Mouse (Mus musculus): ENCODE measurements around the gene Rfc5.
A peak's percentile ranks its signal among the peaks of the same experiment; 100 is the strongest.
"Not testable (repeated sequence)": the region's sequence is repeated elsewhere in the genome, so short reads cannot be mapped to it uniquely, and the experiment has no call there.

Rfc5 gene

DNA sequence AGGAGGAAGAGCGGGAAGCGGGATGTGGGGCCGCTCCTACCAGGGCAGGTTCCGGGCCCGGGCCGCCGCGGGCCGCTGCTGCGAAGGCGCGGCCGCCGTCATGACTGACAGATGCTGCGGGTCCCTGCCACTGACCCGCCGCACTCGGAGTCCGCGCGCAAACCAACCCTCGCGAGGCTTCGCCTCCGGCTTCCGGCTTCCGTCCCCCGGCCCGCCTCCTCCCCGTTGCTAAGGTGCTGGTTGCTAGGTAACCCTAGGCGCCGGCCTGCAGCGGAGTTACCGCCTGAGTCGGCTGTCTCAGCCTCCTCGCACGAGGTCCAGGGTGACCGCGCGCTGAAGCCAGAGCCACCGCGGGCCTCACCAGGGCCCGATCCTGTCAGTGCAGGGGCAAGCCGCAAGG, at the start of gene Rfc5:
Gene Rfc5 (minus strand): TSS at position 171 of the 400 bp plus-strand sequence.
- peak; percentile 87 to 95 for DNase-seq (ENCODE audit: low spot score in 2 of 2)

DNA sequence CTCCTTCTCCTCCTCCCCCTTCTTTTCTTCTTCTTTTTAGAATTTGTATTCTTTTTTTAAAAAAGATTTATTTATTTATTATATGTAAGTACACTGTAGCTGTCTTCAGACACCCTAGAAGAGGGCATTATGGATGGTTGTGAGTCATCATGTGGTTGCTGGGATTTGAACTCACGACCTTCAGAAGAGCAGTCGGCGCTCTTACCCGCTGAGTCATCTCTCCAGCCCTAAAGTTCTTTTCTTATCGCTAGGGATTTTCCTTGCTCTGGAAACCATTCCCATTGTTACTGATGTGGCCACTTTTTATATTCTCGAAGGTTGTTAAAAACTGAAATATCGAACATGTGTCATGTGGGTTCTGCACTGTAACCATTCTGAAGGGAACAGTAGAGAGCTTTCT, 44.7 kb upstream of the Rfc5 start:
- DNase-seq (ENCODE audit: low spot score in 2 of 2), result not testable (repeated sequence)

DNA sequence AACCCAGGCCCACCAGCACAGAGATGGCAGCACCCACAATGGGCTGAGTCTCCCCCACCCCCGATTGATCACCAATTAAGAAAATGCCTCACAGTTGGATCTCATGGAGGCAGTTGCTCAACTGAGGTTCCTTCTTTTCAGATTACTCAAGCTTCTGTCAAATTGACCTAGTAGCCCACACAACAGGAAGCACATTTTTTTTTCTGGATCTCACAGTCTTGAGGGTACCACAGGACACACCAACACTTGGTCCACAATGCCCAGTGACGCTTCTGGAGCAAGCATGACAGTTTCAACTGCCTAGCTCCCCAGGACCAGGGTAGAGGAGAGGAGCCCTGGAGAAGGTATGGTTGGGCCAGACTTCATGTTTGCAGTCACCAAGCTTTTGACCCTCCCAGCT, 28.6 kb upstream of the Rfc5 start:
- DNase-seq (ENCODE audit: low spot score in 2 of 2), result no peak

DNA sequence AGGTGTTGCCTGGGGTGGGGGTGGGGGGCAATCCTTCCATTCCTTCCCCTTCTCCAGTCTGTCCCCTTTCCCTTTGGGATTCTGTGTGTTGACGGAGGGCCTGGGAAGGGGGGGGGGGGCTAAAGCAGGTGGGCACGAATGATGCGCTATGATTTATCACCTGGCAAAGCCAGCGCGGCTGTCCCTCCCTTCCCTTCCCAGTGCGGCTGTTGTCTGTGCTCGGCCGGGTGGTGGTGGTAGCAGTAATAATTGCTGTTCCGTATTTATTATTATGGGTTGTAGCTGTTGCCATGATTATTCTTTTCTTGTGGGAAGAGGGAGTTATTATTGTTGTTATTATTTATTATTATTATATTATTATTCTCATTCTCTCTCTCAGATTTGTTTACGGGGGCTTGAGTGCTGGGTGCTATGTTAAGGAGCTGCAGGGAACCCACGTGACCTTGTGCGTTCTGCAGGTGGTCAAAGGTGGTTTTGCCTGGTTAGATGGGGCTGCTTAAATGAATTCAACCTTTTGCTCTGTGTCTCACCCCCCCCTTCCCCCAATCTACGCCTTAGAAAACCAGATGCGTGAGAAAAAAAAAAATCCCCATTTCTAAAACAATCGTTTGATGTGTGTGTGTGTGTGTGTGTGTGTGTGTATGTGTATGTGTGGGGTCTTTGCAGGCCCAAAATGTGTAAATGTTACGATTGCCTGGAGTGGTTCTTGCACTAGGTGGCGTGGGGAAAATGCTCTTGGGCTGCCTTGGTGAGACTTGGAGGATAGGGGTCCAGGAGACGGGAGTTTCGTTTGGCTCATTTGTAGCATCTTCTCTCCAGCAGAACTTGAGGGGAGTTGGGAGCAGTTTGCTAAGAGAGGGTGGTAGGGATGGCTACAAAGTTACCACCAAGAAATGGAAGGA, 26.4 kb upstream of the Rfc5 start:
- no peak for DNase-seq (ENCODE audit: low spot score in 2 of 2)

DNA sequence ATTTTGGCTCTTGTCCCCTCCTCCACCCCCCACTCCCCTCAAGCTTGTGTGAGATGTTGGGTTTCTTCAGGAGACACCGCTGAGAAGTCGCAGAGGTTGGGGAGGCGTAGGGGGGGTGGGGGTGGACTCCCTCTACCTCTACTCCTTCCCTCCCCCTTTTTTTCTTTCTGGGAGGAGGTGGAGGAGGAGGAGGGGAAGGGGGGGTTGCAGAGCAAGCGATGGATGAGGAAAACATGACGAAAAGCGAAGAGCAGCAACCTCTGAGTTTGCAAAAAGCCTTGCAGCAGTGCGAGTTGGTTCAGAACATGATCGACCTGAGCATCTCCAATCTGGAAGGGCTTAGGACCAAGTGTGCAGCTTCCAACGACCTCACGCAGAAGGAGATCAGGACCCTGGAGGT, 25.8 kb upstream of the Rfc5 start:
- no peak for DNase-seq (ENCODE audit: low spot score in 2 of 2)

DNA sequence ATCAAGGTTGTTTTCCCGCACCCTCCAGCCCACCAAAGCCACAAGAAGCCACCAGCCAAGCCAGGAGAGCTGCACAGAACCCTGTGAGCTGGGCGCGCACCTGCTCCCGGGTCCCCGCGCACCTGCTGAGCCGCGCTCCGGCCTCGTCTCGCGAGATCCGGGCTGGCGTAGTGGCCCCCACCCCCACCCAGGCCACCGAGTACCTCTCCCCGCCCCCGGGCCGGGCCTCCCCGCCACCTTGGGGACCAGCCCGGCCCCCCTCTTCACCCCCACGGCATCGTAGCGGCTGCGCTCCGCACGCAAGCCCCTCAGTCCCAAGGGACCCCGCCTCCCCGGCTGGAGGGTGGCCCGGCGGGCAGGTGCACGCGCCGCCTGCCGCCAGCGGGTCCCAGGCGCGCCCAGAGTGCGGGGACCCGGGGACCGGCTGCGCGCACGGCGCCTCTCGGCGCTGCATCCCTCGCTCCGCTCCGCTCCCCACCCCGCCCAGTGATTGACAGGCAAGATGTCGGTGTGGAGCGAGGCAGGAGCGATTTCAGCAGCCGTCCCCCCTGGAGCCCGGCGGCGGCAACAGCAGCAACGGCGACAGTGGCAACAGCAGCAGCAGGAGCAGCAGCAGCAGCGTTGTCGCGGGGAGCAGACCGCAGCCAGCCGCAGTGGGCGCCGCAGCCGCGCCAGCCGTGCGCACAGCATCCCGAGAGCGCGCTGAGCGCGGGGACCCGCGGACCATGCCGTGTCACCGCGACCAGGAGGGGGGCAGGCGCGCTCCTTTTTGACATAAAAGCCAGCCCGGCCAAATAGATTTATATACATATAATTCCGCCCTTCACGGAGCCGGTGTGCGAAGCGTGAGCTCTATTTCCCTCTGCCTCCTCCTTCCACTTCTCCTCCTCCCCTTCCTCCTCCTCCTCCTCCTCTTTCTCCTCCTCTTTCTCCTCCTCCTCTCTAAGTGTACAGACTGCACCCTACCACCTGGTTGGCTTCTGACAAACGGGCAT, 25.0 kb upstream of the Rfc5 start, which contains the start of gene Ksr2:
Gene Ksr2 (plus strand): TSS at position 494 of the 995 bp plus-strand sequence.
- DNase-seq (ENCODE audit: low spot score in 2 of 2), result no peak

DNA sequence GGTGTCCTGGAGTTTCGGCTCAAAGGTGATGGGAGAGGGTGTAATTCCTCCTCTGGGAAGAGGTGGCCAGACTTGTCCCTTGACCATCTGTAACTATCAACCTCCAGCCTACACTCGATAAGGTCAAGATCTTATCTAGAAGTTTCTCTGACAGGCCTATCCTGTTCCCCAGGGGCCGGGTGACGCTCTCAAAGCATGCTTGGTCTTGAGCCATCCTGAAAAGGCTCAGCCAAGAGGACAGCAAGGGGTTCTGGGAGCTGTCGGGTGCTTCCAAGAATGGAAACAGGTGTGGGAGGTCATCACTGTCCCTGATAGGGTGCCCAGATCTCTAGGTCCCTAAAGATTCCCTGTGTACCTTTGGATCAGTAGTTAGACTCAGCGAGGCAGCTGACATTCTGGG, 20.5 kb upstream of the Rfc5 start:
- no peak for DNase-seq (ENCODE audit: low spot score in 2 of 2)

DNA sequence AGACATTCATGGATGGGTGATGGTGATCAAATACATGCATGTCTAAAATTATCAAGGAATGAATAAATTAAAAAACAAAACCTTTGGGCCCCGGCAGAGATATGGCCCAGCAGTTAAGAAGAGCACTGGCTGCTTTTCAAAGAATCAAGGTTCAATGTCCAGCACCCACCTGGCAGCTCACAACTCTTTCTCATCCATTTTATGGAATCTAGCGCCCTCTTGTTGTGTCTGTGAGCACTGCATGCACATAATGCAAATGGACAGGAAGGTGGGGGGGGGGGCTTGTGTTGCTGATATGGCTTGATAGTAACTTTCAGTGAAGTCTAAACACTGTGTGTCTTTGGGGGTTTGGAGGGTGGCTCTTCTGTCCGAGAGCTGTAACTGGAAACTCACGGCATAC, 19.4 kb upstream of the Rfc5 start:
- peak in 1 of 2 experiments; percentile 21 for DNase-seq (ENCODE audit: low spot score in 2 of 2)

DNA sequence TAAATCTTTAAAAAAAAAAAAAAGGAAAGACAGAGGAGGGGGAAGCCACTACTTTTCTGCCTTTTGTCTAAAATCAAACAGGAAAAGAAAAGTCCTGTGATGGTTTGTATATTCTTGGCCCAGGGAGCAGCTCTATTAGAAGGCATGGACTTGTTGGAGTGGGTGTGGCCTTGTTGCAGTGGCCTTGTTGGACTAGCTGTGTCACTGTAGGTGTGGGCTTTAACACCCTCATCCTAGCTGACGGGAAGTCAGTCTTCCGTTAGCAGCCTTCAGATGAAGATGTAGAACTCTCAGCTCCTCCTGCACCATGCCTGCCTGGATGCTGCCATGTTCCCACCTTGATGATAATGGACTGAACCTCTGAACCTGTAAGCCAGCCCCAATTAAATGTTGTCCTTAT, 15.8 kb upstream of the Rfc5 start:
- DNase-seq (ENCODE audit: low spot score in 2 of 2), result not testable (repeated sequence)

DNA sequence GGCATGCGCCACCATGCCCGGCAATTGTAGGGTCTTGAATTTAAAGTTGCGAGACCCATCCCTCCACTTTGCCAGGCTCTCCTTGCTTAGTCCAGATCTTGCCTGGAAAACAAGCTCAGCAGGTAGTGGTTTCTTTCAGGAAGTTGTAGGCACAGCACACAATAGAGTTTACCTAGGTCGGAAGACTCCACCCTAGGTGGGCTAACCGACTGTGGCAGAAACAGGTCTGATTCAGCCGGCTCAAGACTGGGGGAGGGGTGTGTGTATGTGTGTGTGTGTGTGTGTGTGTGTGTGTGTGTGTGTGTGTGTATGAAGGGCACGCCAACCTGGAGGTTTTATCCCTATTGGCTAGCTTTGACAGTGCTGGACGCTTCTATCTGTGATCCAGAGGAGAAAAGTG, 14.8 kb upstream of the Rfc5 start:
- no peak for DNase-seq (ENCODE audit: low spot score in 2 of 2)

DNA sequence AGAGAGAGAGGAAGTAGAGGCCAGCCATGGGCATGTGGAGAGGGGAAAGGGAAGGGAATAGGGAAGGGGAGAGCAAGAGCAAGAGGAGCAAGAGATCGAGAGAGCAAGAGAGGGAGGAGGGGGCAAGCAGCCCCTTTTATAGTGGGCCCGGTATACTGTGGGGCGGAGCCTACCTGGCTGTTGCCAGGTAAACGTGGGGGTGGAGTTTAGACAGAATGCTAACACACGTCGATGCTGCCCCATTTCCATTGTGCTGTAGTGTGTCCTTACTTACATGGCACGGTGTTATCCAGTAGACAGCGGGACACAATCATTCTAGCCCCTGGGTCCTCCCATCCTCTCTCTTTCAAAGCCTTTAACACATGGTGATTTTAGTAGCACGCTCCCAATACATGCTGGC, 10.4 kb upstream of the Rfc5 start:
- DNase-seq (ENCODE audit: low spot score in 2 of 2), result no peak

DNA sequence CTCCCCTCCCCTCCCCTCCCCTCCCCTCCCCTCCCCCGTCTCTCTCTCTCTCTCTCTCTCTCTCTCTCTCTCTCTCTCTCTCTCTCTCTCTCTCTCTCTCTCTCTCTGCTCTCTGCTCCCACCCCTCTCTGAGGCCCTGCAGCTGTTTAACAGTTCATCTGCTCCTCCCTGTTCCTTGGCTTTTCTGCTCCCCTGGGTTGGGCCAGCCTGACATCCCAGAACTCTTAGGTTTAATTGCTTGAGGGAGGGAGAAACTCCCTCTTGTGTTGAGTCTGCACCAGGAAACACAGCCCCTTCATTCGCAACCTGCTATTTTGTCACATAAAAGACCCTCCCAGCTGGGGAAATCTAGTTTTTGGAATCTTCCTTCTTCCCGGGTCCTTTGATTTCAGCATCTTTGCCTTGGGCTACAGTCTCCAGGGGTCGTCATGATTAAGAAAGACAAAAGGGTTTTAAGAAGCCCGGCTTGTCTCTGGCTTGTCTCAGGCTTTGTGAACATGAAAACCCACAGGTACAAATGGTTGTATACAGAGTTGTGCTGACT, 9.2 kb upstream of the Rfc5 start:
- no peak for DNase-seq (ENCODE audit: low spot score in 2 of 2)

DNA sequence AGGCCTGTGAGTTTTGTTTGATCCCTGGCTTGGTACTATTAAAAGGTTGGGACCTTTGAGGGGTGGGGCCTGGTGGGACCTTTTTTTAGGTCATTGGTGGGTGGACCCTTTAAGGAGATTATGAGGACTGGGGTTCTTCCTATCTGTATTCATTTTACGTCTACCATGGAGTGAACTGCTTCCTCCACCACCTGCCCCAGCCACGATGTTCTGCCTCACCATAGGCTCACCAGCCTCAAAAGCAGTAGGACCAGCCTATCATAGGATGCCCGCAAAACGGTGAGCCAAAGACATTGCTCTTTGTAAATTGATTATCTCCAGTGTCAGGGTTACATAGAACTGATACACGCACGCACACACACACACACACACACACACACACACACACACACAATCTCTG, 8.5 kb upstream of the Rfc5 start:
- DNase-seq (ENCODE audit: low spot score in 2 of 2), result no peak

DNA sequence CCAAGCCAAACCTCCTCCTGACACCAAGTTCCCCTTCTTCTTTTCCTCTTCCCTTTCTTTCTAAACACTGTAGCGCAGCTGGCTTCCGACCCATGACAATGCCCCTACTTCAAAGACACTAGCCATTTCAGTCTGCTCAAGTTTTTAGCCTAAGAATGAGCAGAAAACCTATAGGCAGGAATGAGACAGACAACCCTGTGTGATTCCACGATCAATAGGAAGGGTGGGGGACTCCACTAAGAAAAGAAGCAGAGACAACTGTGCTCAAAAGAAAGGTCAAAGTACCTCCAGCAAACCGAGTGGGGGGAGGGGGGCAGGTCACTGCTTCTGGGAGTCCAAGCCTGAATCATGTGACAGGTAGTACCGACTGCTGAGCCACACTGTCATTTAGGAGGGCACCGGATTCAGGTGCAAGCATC, 7.8 kb upstream of the Rfc5 start:
- no peak for DNase-seq (ENCODE audit: low spot score in 2 of 2)

DNA sequence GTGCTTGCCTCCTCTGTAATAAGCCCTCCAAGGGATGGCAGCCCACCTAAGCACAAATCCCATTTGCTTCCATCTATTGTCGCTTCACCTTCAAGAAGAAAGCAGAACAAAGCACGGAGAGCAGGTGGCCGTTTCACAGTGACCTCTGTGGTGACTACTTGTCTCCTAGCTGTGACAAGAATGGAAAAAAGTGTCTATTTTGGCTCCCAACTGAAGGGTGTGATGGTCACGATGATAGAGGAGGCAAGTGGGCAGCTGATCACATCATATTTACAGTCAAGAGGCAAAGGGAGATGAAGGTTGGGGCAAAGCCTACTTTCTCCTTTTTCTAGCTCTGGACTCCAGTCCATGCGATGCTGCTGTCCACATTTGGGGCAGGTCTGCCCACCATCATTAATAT, 7.0 kb upstream of the Rfc5 start:
- no peak for DNase-seq (ENCODE audit: low spot score in 2 of 2)

DNA sequence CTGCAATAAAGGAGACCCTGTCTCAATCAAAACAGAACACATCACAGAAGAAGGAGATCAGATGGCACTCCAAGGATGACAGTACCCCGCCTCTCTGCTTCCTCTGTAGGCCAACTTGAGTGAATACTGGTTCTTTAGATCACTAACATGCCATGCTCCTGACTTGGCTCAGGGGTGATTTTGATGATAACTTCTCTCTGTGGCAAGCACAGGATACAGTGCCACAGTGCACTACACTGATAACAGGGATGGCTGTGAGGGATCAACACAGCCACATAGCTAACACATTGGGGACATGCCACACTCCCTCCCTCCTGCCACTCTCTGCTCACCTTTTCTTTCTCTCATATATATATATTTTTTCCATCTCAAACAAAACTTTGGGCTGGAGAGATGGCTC, 2.0 kb upstream of the Rfc5 start:
- DNase-seq (ENCODE audit: low spot score in 2 of 2), result no peak

DNA sequence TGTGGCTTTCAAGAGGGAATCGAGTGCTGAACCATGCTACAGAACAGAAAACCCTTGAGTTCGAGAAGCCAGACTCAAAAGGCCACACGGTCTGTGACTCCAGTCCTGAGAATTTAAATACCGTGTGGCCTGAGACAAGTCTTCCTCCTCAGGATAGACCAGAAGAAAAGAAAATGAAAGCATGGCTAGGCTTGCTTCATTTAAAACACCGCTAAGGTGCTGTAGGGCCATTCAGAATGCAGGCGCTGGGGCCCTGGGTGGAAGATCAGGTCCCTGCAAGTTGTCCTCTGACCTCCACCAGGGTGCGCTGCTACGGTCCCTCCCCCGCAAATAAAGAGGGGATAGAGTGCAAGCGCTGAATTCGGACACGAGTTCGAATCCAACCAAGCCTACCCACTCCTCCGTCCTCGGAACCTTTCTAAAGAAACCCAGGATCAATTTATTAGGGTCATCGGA, 523 bp downstream of the Rfc5 start:
- DNase-seq (ENCODE audit: low spot score in 2 of 2), result peak; percentile 51 to 64

DNA sequence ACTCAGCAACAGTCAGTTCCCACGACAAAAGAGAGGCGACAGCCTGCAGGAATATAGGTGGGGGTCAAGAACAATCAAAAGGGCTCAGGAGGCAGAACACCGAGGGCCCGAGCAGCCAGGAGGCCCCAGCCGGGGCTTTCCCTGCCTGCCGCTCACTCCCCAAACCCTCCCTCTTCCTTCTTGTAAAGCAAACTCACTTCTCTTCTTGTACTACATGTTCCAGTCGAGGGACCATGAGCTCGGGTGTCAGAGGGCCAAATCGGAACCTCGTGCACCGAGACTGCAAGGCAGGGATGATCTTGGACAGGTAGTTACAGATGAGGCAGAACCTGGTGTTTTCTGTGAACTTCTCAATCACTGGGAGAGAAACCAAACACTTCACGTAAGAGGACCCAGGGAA, 5.6 kb downstream of the Rfc5 start:
- DNase-seq (ENCODE audit: low spot score in 2 of 2), result no peak

DNA sequence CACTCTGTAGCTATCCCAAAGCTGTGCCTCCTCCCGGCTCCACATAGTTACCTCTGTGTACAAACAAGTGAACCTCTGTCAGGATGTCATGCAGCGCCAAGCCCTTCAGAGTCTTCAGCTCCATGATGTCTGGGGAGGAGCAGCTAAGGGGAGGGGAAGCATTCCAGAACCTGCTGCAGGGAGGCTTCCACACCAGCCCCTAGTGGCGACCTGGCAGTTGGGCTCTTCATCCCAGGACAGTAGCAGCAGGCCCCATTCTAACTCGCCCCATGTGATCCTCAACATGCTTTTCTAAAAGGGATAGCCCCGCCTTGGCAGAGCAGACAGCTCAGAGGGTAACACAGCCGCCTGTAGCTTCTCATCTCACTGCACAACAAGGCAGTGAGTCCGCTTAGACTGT, 7.1 kb downstream of the Rfc5 start:
- DNase-seq (ENCODE audit: low spot score in 2 of 2), result no peak

DNA sequence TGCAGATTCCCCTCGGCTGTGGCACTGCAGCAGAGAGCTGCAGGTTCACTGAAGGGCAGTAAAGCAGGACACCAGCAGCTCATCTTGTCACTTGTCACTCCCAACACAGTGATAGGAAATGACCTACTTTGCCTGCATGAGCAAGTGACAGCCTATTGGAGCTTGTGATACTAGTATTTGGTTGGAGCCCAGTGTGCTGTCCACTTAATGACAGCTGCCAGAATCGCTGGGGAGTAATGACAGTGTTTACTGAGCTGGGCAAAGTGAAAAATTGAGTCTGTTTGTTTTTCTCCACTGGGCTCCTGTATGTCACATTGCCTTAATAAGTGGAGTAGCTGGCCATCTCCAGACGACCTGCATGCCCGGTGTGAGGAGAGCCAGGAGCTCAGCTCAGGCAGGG, 8.6 kb downstream of the Rfc5 start:
- DNase-seq (ENCODE audit: low spot score in 2 of 2), result no peak

DNA sequence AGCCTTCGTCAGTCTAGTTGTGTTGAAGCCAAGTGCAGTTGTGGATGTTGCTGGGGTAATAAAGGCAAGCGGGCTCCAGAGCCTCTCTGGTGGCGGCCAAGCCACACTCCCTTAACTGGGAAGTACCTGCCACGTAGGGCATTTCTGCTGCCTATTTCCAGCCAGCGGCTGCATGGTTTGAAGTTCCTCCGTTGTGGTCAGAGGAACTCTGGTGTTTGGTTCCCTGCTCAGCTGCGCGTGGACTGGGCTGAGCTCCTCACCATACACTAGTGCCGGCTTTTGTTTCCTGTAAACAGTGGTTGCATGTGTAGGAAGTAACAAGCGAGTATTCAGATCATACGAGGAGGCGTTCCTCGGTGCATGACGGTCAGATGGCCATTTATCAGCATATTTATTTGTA, 11.1 kb downstream of the Rfc5 start:
- DNase-seq (ENCODE audit: low spot score in 2 of 2), result not testable (repeated sequence)

DNA sequence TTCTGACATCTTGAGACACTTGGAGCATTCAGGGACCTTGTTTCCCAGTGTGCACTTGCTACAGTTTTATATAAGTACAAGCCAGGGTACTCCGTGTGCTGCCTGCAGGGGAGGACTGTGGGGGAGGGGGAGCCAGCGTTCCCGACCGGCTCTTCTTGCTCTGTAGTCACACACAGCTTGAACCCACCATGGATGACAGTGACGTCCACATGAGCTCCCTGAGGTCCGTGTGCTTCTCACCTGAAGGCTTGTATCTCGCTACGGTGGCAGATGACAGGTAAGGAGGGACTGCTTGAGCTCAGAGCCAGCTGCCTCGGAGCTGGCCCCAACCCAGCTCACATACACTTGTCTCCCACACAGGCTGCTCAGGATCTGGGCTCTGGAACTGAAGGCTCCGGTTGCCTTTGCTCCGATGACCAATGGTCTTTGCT, 12.5 kb downstream of the Rfc5 start:
- DNase-seq (ENCODE audit: low spot score in 2 of 2), result no peak
